ENCODE assay signal across 15 mouse cellular contexts in the genomic region with DNA sequence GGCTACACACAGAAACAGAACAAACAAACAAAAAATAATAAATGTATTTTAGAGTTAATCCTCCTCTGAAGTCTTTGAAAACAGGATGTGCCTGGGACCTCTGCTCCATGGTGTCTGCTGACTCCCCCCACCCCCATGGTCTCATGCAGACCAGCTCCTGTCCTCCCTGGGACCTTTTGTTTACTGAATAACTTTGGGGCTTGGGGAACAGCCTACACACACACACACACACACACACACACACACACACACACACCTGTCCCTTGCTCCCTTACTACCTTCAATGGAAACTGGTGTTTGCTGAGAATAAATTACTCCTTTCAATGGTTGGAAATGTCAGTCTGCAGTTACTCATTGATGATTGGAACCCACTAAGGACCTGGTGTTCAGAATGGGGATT. TPM values are rescaled to one million over a fixed set of nuclear protein-coding genes. Genes with fewer than 3 reads are reported as not detected.
A peak's percentile ranks its signal among the peaks of the same experiment; 100 is the strongest.
DNase-seq lines count a peak whose midpoint lies in the region; ATAC-seq lines count a peak whose summit lies in the region.
"Had no signal": no experiment of that assay in that cellular context is flagged by ENCODE, and none has a peak within 500 bp of the region (broad histone marks: within the 10 kb centered on the region; RNA-seq: fewer than 3 reads in every experiment).

No protein-coding gene starts in this region.

- H3K4me2 ChIP-seq in forebrain, embryonic 13.5 days: no peak overlapping the region
- H3K4me2 ChIP-seq in liver, embryonic 11.5 days: no peak overlapping the region
- H3K4me2 ChIP-seq in liver, embryonic 15.5 days: no peak overlapping the region
- H3K4me2 ChIP-seq: heart, embryonic 12.5 days; lung, embryonic 14.5 days had no signal

- no peak overlapping the region for H3K9ac ChIP-seq in forebrain, embryonic 13.5 days
- H3K9ac ChIP-seq in liver, embryonic 11.5 days (ENCODE audit: low read depth, low read length): no peak overlapping the region
- no peak overlapping the region for H3K9ac ChIP-seq in liver, embryonic 15.5 days
- H3K9ac ChIP-seq: heart, embryonic 12.5 days; lung, embryonic 14.5 days had no signal

- H3K9me3 ChIP-seq in forebrain, embryonic 10.5 days: no peaks in the 10 kb centered on the region
- H3K9me3 ChIP-seq in forebrain, embryonic 13.5 days (replicated peaks): no peaks in the 10 kb centered on the region
- no peaks in the 10 kb centered on the region for H3K9me3 ChIP-seq in liver, embryonic 11.5 days (ENCODE audit: control insufficient read depth, low read length)
- H3K9me3 ChIP-seq in liver, embryonic 15.5 days (replicated peaks): no peaks in the 10 kb centered on the region
- H3K9me3 ChIP-seq: heart, embryonic 12.5 days had no signal

- no peak for ATAC-seq in forebrain, embryonic 13.5 days
- ATAC-seq in liver, embryonic 11.5 days (replicated peaks; ENCODE audit: low FRiP score): no peak
- no peak for ATAC-seq in liver, embryonic 15.5 days (ENCODE audit: insufficient read depth)
- ATAC-seq: forebrain, embryonic 16.5 days had no signal

- DNase-seq in forebrain, embryonic 10.5 days (ENCODE audit: extremely low spot score, low spot score): no peak
- DNase-seq in liver, embryonic 11.5 days (ENCODE audit: low spot score): no peak
- no peak for DNase-seq in liver
- peak; percentile 70 for DNase-seq in kidney, postnatal 14 days
- no peak for DNase-seq in lung, postnatal 36 days
- no peak for DNase-seq in embryo, embryonic 10.5 days (ENCODE audit: low spot score)
- DNase-seq: cerebellum, adult 18-20 months; gastrocnemius, postnatal 10 days; lung, embryonic 14.5 days had no signal

- peak overlapping the region; percentile 72 for H3K27ac ChIP-seq in forebrain, embryonic 10.5 days
- H3K27ac ChIP-seq in forebrain, embryonic 13.5 days: no peak overlapping the region
- H3K27ac ChIP-seq in liver, embryonic 11.5 days (ENCODE audit: low read depth, low read length): peak overlapping the region; percentile 59; the same call in 1 of the 2 replicates
- H3K27ac ChIP-seq in liver, embryonic 15.5 days (replicated peaks): peak overlapping the region; percentile 48; the same call in 1 of the 2 replicates

- H3K4me1 ChIP-seq in forebrain, embryonic 10.5 days: peaks cover 80% of the 10 kb centered on the region
- peaks cover 40% of the 10 kb centered on the region for H3K4me1 ChIP-seq in forebrain, embryonic 13.5 days
- peaks cover 26% of the 10 kb centered on the region for H3K4me1 ChIP-seq in liver, embryonic 11.5 days (replicated peaks; ENCODE audit: control insufficient read depth, insufficient read depth, low read length)
- peaks cover 47% of the 10 kb centered on the region for H3K4me1 ChIP-seq in liver, embryonic 15.5 days (replicated peaks)

- peaks cover 37% of the 10 kb centered on the region for H3K36me3 ChIP-seq in forebrain, embryonic 10.5 days (replicated peaks)
- H3K36me3 ChIP-seq in forebrain, embryonic 13.5 days (ENCODE audit: poor library complexity, severe bottlenecking): peaks cover 30% of the 10 kb centered on the region
- peaks cover 11% of the 10 kb centered on the region; the same call in 1 of the 2 replicates for H3K36me3 ChIP-seq in liver, embryonic 11.5 days (ENCODE audit: control insufficient read depth, insufficient read depth, low read length)
- H3K36me3 ChIP-seq in liver, embryonic 15.5 days (replicated peaks): peaks cover 23% of the 10 kb centered on the region

- no peaks in the 10 kb centered on the region for H3K27me3 ChIP-seq in forebrain, embryonic 10.5 days (ENCODE audit: poor library complexity, severe bottlenecking)
- H3K27me3 ChIP-seq in forebrain, embryonic 13.5 days: no peaks in the 10 kb centered on the region
- no peaks in the 10 kb centered on the region for H3K27me3 ChIP-seq in liver, embryonic 11.5 days (replicated peaks; ENCODE audit: control insufficient read depth, insufficient read depth, low read length)
- peaks cover 29% of the 10 kb centered on the region for H3K27me3 ChIP-seq in liver, embryonic 15.5 days
- H3K27me3 ChIP-seq: CH12.LX; heart, embryonic 12.5 days; Patski had no signal

- no peak overlapping the region for H3K4me3 ChIP-seq in forebrain, embryonic 10.5 days
- no peak overlapping the region for H3K4me3 ChIP-seq in forebrain, embryonic 13.5 days
- H3K4me3 ChIP-seq in liver, embryonic 11.5 days (ENCODE audit: low read depth, low read length): no peak overlapping the region
- no peak overlapping the region for H3K4me3 ChIP-seq in liver, embryonic 15.5 days (replicated peaks)
- H3K4me3 ChIP-seq: heart, embryonic 12.5 days had no signal

RNA-seq across cellular contexts. Expression of gene Parvb, which starts 15.8 kb away (rescaled TPM):
- 3.3 and 4.4 TPM in 2 replicates for polyA plus RNA-seq in forebrain, embryonic 10.5 days (2016; fragmentation: Nextera tagmentation; extraction: Ambion mirVana)
- 2.1 and 2.6 TPM in 2 replicates for polyA plus RNA-seq in forebrain, embryonic 13.5 days (2015; fragmentation: Nextera tagmentation; extraction: Ambion mirVana)
- polyA plus RNA-seq in liver, embryonic 11.5 days (2014; fragmentation: Nextera tagmentation; extraction: Ambion mirVana): 13.9 and 15.4 TPM in 2 replicates
- polyA plus RNA-seq in liver, embryonic 15.5 days (2015; fragmentation: Nextera tagmentation; extraction: Ambion mirVana): 5.3 and 6.1 TPM in 2 replicates

RNA-seq across cellular contexts. Expression of gene Samm50, which starts 24.0 kb away (rescaled TPM):
- polyA plus RNA-seq in forebrain, embryonic 10.5 days (2016; fragmentation: Nextera tagmentation; extraction: Ambion mirVana): 112 and 113 TPM in 2 replicates
- polyA plus RNA-seq in forebrain, embryonic 13.5 days (2015; fragmentation: Nextera tagmentation; extraction: Ambion mirVana): 84.4 and 91.5 TPM in 2 replicates
- polyA plus RNA-seq in liver, embryonic 11.5 days (2014; fragmentation: Nextera tagmentation; extraction: Ambion mirVana): 137 and 148 TPM in 2 replicates
- 68.0 and 71.0 TPM in 2 replicates for polyA plus RNA-seq in liver, embryonic 15.5 days (2015; fragmentation: Nextera tagmentation; extraction: Ambion mirVana)

RNA-seq across cellular contexts. Expression of gene Pnpla3, which starts 48.4 kb away (rescaled TPM):
- polyA plus RNA-seq in forebrain, embryonic 10.5 days (2016; fragmentation: Nextera tagmentation; extraction: Ambion mirVana): 1.5 and 1.8 TPM in 2 replicates
- polyA plus RNA-seq in forebrain, embryonic 13.5 days (2015; fragmentation: Nextera tagmentation; extraction: Ambion mirVana): 2.8 and 3.1 TPM in 2 replicates
- polyA plus RNA-seq in liver, embryonic 11.5 days (2014; fragmentation: Nextera tagmentation; extraction: Ambion mirVana): 1.4 and 2.3 TPM in 2 replicates
- 2.6 and 3.7 TPM in 2 replicates for polyA plus RNA-seq in liver, embryonic 15.5 days (2015; fragmentation: Nextera tagmentation; extraction: Ambion mirVana)
